Mouse (Mus musculus): Measurements from ENCODE around the gene Matn4.
A peak's percentile ranks its signal among the peaks of the same experiment; 100 is the strongest.

Matn4 gene

GRCm38 (mm10) chr2:164405060-164405459 lies at the start of gene Matn4:
TSS of gene Matn4 (minus strand) at chr2:164405160.
- no peak for DNase-seq (ENCODE audit: low read depth, low spot score)

GRCm38 (mm10) chr2:164453887-164454500 lies 49.0 kb upstream of the Matn4 start:
- no peak for DNase-seq (ENCODE audit: low read depth, low spot score)

- no peak for DNase-seq (ENCODE audit: low read depth, low spot score)
Observed at GRCm38 (mm10) chr2:164453047-164453757, 48.2 kb upstream of the Matn4 start.

GRCm38 (mm10) chr2:164452000-164452676 lies 47.2 kb upstream of the Matn4 start:
- DNase-seq (ENCODE audit: low read depth, low spot score), result no peak

- DNase-seq (ENCODE audit: low read depth, low spot score), result no peak
Observed at GRCm38 (mm10) chr2:164449341-164450042, 44.5 kb upstream of the Matn4 start.

- no peak for DNase-seq (ENCODE audit: low read depth, low spot score)
Observed at GRCm38 (mm10) chr2:164448921-164449320, 44.0 kb upstream of the Matn4 start.

- no peak for DNase-seq (ENCODE audit: low read depth, low spot score)
Observed at GRCm38 (mm10) chr2:164448140-164448539, 43.2 kb upstream of the Matn4 start.

- no peak for DNase-seq (ENCODE audit: low read depth, low spot score)
Observed at GRCm38 (mm10) chr2:164446086-164446469, 41.1 kb upstream of the Matn4 start.

GRCm38 (mm10) chr2:164445399-164446085 lies 40.6 kb upstream of the Matn4 start:
- no peak for DNase-seq (ENCODE audit: low read depth, low spot score)

- DNase-seq (ENCODE audit: low read depth, low spot score), result no peak
Observed at GRCm38 (mm10) chr2:164444701-164445100, 39.7 kb upstream of the Matn4 start.

- DNase-seq (ENCODE audit: low read depth, low spot score), result no peak
Observed at GRCm38 (mm10) chr2:164443460-164444000, 38.6 kb upstream of the Matn4 start, which contains the start of gene Sdc4. TSS of gene Sdc4 (minus strand) at chr2:164443887.

GRCm38 (mm10) chr2:164443051-164443437 lies 38.1 kb upstream of the Matn4 start:
- peak; percentile 86 for DNase-seq (ENCODE audit: low read depth, low spot score)

- DNase-seq (ENCODE audit: low read depth, low spot score), result peak; percentile 62
Observed at GRCm38 (mm10) chr2:164442315-164443050, 37.5 kb upstream of the Matn4 start.

GRCm38 (mm10) chr2:164441731-164442130 lies 36.8 kb upstream of the Matn4 start:
- no peak for DNase-seq (ENCODE audit: low read depth, low spot score)

- DNase-seq (ENCODE audit: low read depth, low spot score), result no peak
Observed at GRCm38 (mm10) chr2:164441155-164441554, 36.2 kb upstream of the Matn4 start.

GRCm38 (mm10) chr2:164440314-164440713 lies 35.4 kb upstream of the Matn4 start:
- no peak for DNase-seq (ENCODE audit: low read depth, low spot score)

- peak; percentile 94 for DNase-seq (ENCODE audit: low read depth, low spot score)
Observed at GRCm38 (mm10) chr2:164439001-164439421, 34.1 kb upstream of the Matn4 start.

- DNase-seq (ENCODE audit: low read depth, low spot score), result no peak
Observed at GRCm38 (mm10) chr2:164438257-164438656, 33.3 kb upstream of the Matn4 start.

GRCm38 (mm10) chr2:164437710-164438109 lies 32.8 kb upstream of the Matn4 start:
- no peak for DNase-seq (ENCODE audit: low read depth, low spot score)

- no peak for DNase-seq (ENCODE audit: low read depth, low spot score)
Observed at GRCm38 (mm10) chr2:164436961-164437360, 32.0 kb upstream of the Matn4 start.

All from 3T3-L1 (cell line).